Mouse (Mus musculus): ENCODE data around the gene Hook2. TPM values are rescaled to one million over a fixed set of nuclear protein-coding genes. Genes with fewer than 3 reads are reported as not detected.

Hook2 gene
- total RNA-seq, 2 experiments from 2014 or later = 3.8 to 7.2 TPM

- peak; percentile 84 for ATAC-seq (replicated peaks; ENCODE audit: poor library complexity)
These were observed 36.5 kb downstream of the Hook2 start, which contains the start of gene Trir for GRCm38 (mm10) chr8:85026670-85027515. TSS of gene Trir (plus strand) at chr8:85026823.

- no peak for ATAC-seq (replicated peaks; ENCODE audit: poor library complexity)
These were observed 37.1 kb downstream of the Hook2 start for GRCm38 (mm10) chr8:85027516-85027855.

- no peak for ATAC-seq (replicated peaks; ENCODE audit: poor library complexity)
These were observed 37.5 kb downstream of the Hook2 start for GRCm38 (mm10) chr8:85027922-85028321.

- ATAC-seq (replicated peaks; ENCODE audit: poor library complexity) = no peak
These were observed 38.9 kb downstream of the Hook2 start for GRCm38 (mm10) chr8:85029271-85029670.

GRCm38 (mm10) chr8:85032622-85033311 lies 42.4 kb downstream of the Hook2 start:
- ATAC-seq (replicated peaks; ENCODE audit: poor library complexity) = no peak

GRCm38 (mm10) chr8:85033867-85034266 lies 43.5 kb downstream of the Hook2 start:
- ATAC-seq (replicated peaks; ENCODE audit: poor library complexity) = no peak

GRCm38 (mm10) chr8:85034764-85035163 lies 44.4 kb downstream of the Hook2 start:
- peak; percentile 26 for ATAC-seq (replicated peaks; ENCODE audit: poor library complexity)

GRCm38 (mm10) chr8:85035165-85035727 lies 44.8 kb downstream of the Hook2 start:
- no peak for ATAC-seq (replicated peaks; ENCODE audit: poor library complexity)

GRCm38 (mm10) chr8:85035728-85036310 lies 45.4 kb downstream of the Hook2 start:
- no peak for ATAC-seq (replicated peaks; ENCODE audit: poor library complexity)

GRCm38 (mm10) chr8:85036381-85036717 lies 45.9 kb downstream of the Hook2 start:
- peak; percentile 15; the same call in 1 of the 2 replicates for ATAC-seq (replicated peaks; ENCODE audit: poor library complexity)

- peak; percentile 74 for ATAC-seq (replicated peaks; ENCODE audit: poor library complexity)
These were observed 46.4 kb downstream of the Hook2 start, which contains the start of gene Tnpo2 for GRCm38 (mm10) chr8:85036718-85037365. TSS of gene Tnpo2 (plus strand) at chr8:85036915.

GRCm38 (mm10) chr8:85037366-85037680 lies 46.9 kb downstream of the Hook2 start:
- ATAC-seq (replicated peaks; ENCODE audit: poor library complexity) = peak; percentile 15

GRCm38 (mm10) chr8:85037681-85038531 lies 47.5 kb downstream of the Hook2 start:
- peak; percentile 21; the same call in 1 of the 2 replicates for ATAC-seq (replicated peaks; ENCODE audit: poor library complexity)

GRCm38 (mm10) chr8:85043619-85044018 lies 53.2 kb downstream of the Hook2 start:
- no peak for ATAC-seq (replicated peaks; ENCODE audit: poor library complexity)

Other genes with a start within 250 kb of the Hook2 start
- gene Nfix, start 190.3 kb upstream of the Hook2 start, total RNA-seq (2015) = 44.4 and 46.9 TPM in 2 replicates
- gene Nfix, start 190.3 kb upstream of the Hook2 start, total RNA-seq (2017) = 12.0 and 15.7 TPM in 2 replicates
- 2.2 and 2.4 TPM in 2 replicates for gene Dand5, start 167.8 kb upstream of the Hook2 start, total RNA-seq (2015)
- 1.7 and 4.0 TPM in 2 replicates for gene Dand5, start 167.8 kb upstream of the Hook2 start, total RNA-seq (2017)
- 21.4 and 21.9 TPM in 2 replicates for gene Gadd45gip1, start 159.1 kb upstream of the Hook2 start, total RNA-seq (2015)
- 51.2 and 57.4 TPM in 2 replicates for gene Gadd45gip1, start 159.1 kb upstream of the Hook2 start, total RNA-seq (2017)
- gene Rad23a, start 149.9 kb upstream of the Hook2 start, total RNA-seq (2015) = 30.2 and 34.4 TPM in 2 replicates
- 26.2 and 26.3 TPM in 2 replicates for gene Rad23a, start 149.9 kb upstream of the Hook2 start, total RNA-seq (2017)
- gene Calr, start 143.7 kb upstream of the Hook2 start, total RNA-seq (2015) = 1,060 and 1,133 TPM in 2 replicates
- gene Calr, start 143.7 kb upstream of the Hook2 start, total RNA-seq (2017) = 4,756 and 5,574 TPM in 2 replicates
- 33.3 and 51.2 TPM in 2 replicates for gene Farsa, start 133.6 kb upstream of the Hook2 start, total RNA-seq (2015)
- 173 and 193 TPM in 2 replicates for gene Farsa, start 133.6 kb upstream of the Hook2 start, total RNA-seq (2017)
- gene Syce2, start 118.5 kb upstream of the Hook2 start, total RNA-seq (2015) = 248 and 250 TPM in 2 replicates
- gene Syce2, start 118.5 kb upstream of the Hook2 start, total RNA-seq (2017) = 130 and 139 TPM in 2 replicates
- gene Gcdh, start 96.7 kb upstream of the Hook2 start, total RNA-seq (2015) = 17.4 and 19.0 TPM in 2 replicates
- gene Gcdh, start 96.7 kb upstream of the Hook2 start, total RNA-seq (2017) = 27.8 TPM in 2 replicates
- 12.3 and 22.4 TPM in 2 replicates for gene Klf1, start 88.7 kb upstream of the Hook2 start, total RNA-seq (2015)
- 14.0 and 30.8 TPM in 2 replicates for gene Klf1, start 88.7 kb upstream of the Hook2 start, total RNA-seq (2017)
- 16.8 and 23.7 TPM in 2 replicates for gene Dnase2a, start 82.0 kb upstream of the Hook2 start, total RNA-seq (2015)
- gene Dnase2a, start 82.0 kb upstream of the Hook2 start, total RNA-seq (2017) = 52.7 and 73.5 TPM in 2 replicates
- gene Mast1, start 53.2 kb upstream of the Hook2 start, total RNA-seq (2015) = not detected in 2 replicates
- 0.03 TPM in 1 of 2 replicates, not detected in the other for gene Mast1, start 53.2 kb upstream of the Hook2 start, total RNA-seq (2017)
- gene Rtbdn, start 43.6 kb upstream of the Hook2 start, total RNA-seq (2015) = not detected in 2 replicates
- gene Rtbdn, start 43.6 kb upstream of the Hook2 start, total RNA-seq (2017) = not detected in 2 replicates
- gene Gm49661, start 21.2 kb upstream of the Hook2 start, total RNA-seq (2015) = not detected in 2 replicates
- not detected in 2 replicates for gene Gm49661, start 21.2 kb upstream of the Hook2 start, total RNA-seq (2017)
- 266 and 310 TPM in 2 replicates for gene Prdx2, start 21.0 kb upstream of the Hook2 start, total RNA-seq (2015)
- gene Prdx2, start 21.0 kb upstream of the Hook2 start, total RNA-seq (2017) = 340 and 388 TPM in 2 replicates
- gene Rnaseh2a, start 20.8 kb upstream of the Hook2 start, total RNA-seq (2015) = 136 and 178 TPM in 2 replicates
- gene Rnaseh2a, start 20.8 kb upstream of the Hook2 start, total RNA-seq (2017) = 109 and 162 TPM in 2 replicates
- 14.7 and 26.1 TPM in 2 replicates for gene Junb, start 11.9 kb upstream of the Hook2 start, total RNA-seq (2015)
- gene Junb, start 11.9 kb upstream of the Hook2 start, total RNA-seq (2017) = 38.9 and 57.5 TPM in 2 replicates
- not detected in 2 replicates for gene Best2, start 23.9 kb downstream of the Hook2 start, total RNA-seq (2015)
- not detected in 2 replicates for gene Best2, start 23.9 kb downstream of the Hook2 start, total RNA-seq (2017)
- 68.4 and 69.0 TPM in 2 replicates for gene Asna1, start 34.7 kb downstream of the Hook2 start, total RNA-seq (2015)
- gene Asna1, start 34.7 kb downstream of the Hook2 start, total RNA-seq (2017) = 78.2 and 83.7 TPM in 2 replicates
- 132 and 138 TPM in 2 replicates for gene Trir, start 36.2 kb downstream of the Hook2 start, total RNA-seq (2015)
- 212 and 224 TPM in 2 replicates for gene Trir, start 36.2 kb downstream of the Hook2 start, total RNA-seq (2017)
- 16.2 and 16.7 TPM in 2 replicates for gene Tnpo2, start 46.3 kb downstream of the Hook2 start, total RNA-seq (2015)
- gene Tnpo2, start 46.3 kb downstream of the Hook2 start, total RNA-seq (2017) = 20.4 and 22.0 TPM in 2 replicates
- 4.4 and 4.9 TPM in 2 replicates for gene Fbxw9, start 69.5 kb downstream of the Hook2 start, total RNA-seq (2015)
- gene Fbxw9, start 69.5 kb downstream of the Hook2 start, total RNA-seq (2017) = 3.2 and 3.5 TPM in 2 replicates
- gene Gm5741, start 77.4 kb downstream of the Hook2 start, total RNA-seq (2015) = not detected in 2 replicates
- gene Gm5741, start 77.4 kb downstream of the Hook2 start, total RNA-seq (2017) = not detected in 2 replicates
- 60.4 and 69.7 TPM in 2 replicates for gene Dhps, start 81.2 kb downstream of the Hook2 start, total RNA-seq (2015)
- 24.6 and 24.7 TPM in 2 replicates for gene Dhps, start 81.2 kb downstream of the Hook2 start, total RNA-seq (2017)
- gene Wdr83os, start 90.1 kb downstream of the Hook2 start, total RNA-seq (2015) = 159 and 193 TPM in 2 replicates
- 40.3 and 41.4 TPM in 2 replicates for gene Wdr83os, start 90.1 kb downstream of the Hook2 start, total RNA-seq (2017)
- gene Wdr83, start 90.7 kb downstream of the Hook2 start, total RNA-seq (2015) = 33.1 and 44.3 TPM in 2 replicates
- 23.5 and 33.7 TPM in 2 replicates for gene Wdr83, start 90.7 kb downstream of the Hook2 start, total RNA-seq (2017)
- 86.9 and 95.2 TPM in 2 replicates for gene Man2b1, start 92.7 kb downstream of the Hook2 start, total RNA-seq (2015)
- 60.2 and 69.6 TPM in 2 replicates for gene Man2b1, start 92.7 kb downstream of the Hook2 start, total RNA-seq (2017)
- gene Zfp791, start 132.5 kb downstream of the Hook2 start, total RNA-seq (2015) = not detected in 2 replicates
- not detected in 2 replicates for gene Zfp791, start 132.5 kb downstream of the Hook2 start, total RNA-seq (2017)
- not detected in 2 replicates for gene Cks1brt, start 161.3 kb downstream of the Hook2 start, total RNA-seq (2015)
- gene Cks1brt, start 161.3 kb downstream of the Hook2 start, total RNA-seq (2017) = 0.08 TPM in 1 of 2 replicates, not detected in the other
- gene Olfr371, start 235.4 kb downstream of the Hook2 start, total RNA-seq (2015) = not detected in 2 replicates
- not detected in 2 replicates for gene Olfr371, start 235.4 kb downstream of the Hook2 start, total RNA-seq (2017)